Mouse (Mus musculus): Measurements from ENCODE around the gene Col6a6. TPM values are rescaled to one million over a fixed set of nuclear protein-coding genes. Genes with fewer than 3 reads are reported as not detected.
"Not testable (repeated sequence)": the region's sequence is repeated elsewhere in the genome, so short reads cannot be mapped to it uniquely, and the experiment has no call there.

Gene Col6a6
- 0.75 and 1.4 TPM in 2 replicates for polyA plus RNA-seq (2012; ENCODE audit: insufficient read depth, insufficient read length, missing spikeins)

DNA sequence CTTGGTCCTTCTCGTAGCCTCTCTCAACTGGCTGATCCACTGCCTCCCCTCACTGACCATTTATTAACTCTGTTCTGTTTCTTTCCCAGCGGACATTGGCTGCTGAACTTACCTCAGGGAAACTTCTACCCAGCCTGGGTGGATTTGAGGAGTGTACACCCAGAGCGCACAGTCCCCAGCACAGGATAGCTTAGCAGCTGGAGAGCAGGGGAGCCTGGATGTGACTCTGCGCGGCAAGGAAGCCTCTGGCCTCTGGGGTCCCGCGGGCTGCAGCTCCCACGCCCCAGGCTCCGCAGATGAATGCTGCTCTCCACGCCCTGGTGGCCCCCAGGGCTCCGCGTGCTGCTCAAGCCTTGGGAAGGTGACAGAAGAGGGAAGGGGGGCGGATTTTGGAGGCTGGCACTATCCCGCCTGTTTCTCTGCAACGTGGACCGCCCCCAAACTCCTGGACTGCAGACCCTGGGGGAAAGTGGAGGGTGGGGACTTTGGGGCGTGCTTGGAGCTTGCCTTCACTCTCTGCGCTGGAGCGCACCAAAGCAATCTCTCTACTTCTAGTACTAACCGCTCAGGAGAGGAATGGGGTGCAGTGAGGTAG lies at the start of gene Col6a6:
Col6a6 (minus strand) TSS at position 370 of the 595 bp plus-strand sequence.
- Histone ChIP-seq H3K27ac (replicated peaks; ENCODE audit: low read depth, low read length) (no peak within 1 kb of the TSS), H3K4me1 (ENCODE audit: control insufficient read depth, insufficient read depth, insufficient read length, low read length) (no peaks in the 10 kb centered on the region), H3K4me3 (ENCODE audit: insufficient read depth, low read depth, low read length) (no peak within 1 kb of the TSS)

DNA sequence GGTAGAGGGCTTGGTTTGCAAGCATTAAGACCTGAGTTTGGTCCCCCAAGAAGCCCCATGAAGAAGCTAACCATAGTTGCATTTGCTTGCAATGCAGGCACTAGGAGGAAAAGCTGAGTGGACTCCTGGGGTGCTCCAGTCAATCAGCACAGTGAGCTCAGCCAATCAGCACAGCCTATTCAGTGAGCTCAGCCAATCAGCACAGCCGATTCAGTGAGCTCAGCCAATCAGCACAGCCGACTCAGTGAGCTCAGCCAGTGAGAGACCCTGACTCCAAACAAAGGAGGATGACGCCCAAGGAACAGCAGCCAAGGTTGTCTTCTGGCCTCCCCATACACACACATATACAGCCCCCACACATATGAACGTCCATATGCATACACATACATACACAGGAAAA lies 48.2 kb upstream of the Col6a6 start:
- H3K27ac ChIP-seq (replicated peaks; ENCODE audit: low read depth, low read length): no peak overlapping the region
- H3K4me1 ChIP-seq (ENCODE audit: control insufficient read depth, insufficient read depth, insufficient read length, low read length): no peaks in the 10 kb centered on the region
- H3K4me3 ChIP-seq (ENCODE audit: insufficient read depth, low read depth, low read length): no peak overlapping the region

DNA sequence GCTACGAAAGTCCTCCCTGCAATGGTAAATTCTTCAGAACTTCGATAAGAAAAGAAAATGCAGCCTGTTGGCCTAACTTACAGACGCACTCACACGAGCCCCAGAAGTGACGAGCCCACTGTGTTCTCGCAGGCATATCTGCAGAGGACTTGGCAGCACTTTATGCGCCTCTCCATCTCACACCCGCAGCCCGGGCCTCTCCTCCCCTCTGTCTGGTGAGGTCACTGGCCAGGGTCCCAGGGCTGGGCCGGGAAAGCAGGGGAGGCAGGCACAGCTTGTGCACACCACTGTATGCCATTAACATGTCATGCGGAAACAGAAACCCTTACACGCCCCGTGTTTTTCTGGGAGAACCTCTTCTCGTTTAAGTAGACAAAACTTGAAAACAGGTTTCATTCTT lies 43.7 kb upstream of the Col6a6 start:
- Histone ChIP-seq H3K4me1 (ENCODE audit: control insufficient read depth, insufficient read depth, insufficient read length, low read length) (no peaks in the 10 kb centered on the region), H3K4me3 (ENCODE audit: insufficient read depth, low read depth, low read length) (no peak overlapping the region), H3K27ac (replicated peaks; ENCODE audit: low read depth, low read length) (no peak overlapping the region)

DNA sequence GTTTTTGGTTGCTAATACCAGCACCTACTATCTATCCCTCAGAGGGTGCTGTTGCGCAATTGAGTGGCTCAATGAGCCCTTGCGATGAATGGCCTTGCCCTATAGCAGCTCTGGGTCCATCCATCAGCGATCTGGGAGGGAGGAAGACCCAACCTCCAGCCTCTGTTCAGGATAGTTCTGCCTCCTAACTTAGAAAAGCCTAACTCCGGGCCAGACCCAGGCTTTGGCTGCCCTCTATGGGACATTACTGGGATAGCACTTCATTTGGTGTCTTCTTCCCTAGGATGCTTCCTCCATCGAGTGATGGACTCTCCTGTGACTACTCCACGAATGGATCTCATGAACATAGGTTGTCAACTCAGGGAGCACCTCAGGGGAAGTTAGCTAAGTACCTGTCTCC lies 29.8 kb upstream of the Col6a6 start:
- no peaks in the 10 kb centered on the region for H3K4me1 ChIP-seq (ENCODE audit: control insufficient read depth, insufficient read depth, insufficient read length, low read length)
- H3K27ac ChIP-seq (replicated peaks; ENCODE audit: low read depth, low read length): no peak overlapping the region
- H3K4me3 ChIP-seq (ENCODE audit: insufficient read depth, low read depth, low read length): no peak overlapping the region

DNA sequence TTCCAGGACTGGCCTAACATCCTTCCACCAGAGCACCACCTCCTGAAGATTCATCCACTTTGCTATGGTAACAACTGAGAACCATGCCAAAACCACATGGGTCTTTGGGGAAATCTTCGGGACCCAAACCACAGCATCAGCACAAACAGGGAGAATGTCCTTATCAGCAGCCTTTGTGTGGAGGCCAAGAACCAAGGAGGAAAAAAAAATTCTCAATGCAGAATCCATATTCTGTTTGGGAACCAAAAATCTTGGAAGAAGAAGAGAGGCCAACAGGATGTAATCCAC lies 24.8 kb upstream of the Col6a6 start:
- Histone ChIP-seq H3K4me1 (ENCODE audit: control insufficient read depth, insufficient read depth, insufficient read length, low read length) (no peaks in the 10 kb centered on the region), H3K4me3 (ENCODE audit: insufficient read depth, low read depth, low read length) (no peak overlapping the region), H3K27ac (replicated peaks; ENCODE audit: low read depth, low read length) (no peak overlapping the region)

DNA sequence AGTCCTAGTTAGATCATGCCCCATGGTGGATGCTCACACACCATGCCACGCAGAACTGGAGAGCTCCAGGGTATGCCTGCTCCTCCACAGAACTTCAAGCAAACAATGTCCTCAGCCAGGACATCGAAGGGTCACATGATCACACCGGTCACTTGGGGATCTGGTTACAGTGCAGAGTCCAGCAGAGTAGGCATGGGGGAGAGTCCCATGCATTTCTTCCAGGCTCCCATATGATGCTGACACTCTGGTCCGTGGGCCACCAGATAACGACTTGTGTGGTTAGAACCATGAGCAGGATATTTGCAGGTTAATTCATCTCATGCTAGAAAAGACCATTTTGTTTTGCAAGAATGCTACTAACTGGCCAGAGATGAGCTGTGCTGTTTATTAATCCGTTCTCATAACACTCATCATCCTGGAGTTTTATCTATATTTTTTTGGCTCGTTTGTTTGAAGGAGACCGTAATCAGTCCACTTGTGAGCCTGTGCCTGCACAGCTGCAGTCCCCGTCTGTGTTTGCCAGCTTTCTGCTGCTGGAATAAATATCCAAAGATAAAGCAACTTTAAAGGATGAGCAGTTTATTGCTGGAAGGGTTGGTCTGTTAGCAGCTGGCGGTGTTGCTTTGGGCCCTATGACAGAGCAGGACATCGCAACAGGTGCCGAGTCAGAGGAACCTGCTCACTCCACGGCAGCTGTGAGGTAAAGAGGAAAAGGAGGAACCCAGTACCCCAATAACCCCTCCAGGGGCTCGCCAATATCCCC lies 24.2 kb upstream of the Col6a6 start:
- Histone ChIP-seq H3K4me1 (ENCODE audit: control insufficient read depth, insufficient read depth, insufficient read length, low read length) (no peaks in the 10 kb centered on the region), H3K4me3 (ENCODE audit: insufficient read depth, low read depth, low read length) (no peak overlapping the region), H3K27ac (replicated peaks; ENCODE audit: low read depth, low read length) (no peak overlapping the region)

DNA sequence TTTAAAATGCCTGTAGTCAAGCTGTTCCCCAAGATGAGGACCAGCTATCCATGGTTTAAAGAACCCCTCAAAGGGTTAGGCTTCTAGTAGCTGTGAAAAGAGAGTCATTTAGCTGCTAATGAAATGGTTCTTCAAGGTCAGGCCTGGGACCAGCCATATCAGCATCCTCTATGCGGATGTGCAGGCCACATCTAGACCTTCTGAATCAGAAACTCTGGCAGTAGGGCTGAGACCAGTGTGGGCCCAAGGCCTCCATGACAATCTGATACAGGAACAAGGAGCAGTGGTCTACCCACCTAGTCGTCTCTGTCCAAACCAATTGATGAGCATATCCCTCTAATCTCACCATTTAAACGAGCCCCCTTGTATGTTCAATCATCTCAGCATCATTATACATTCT lies 23.1 kb upstream of the Col6a6 start:
- no peaks in the 10 kb centered on the region for H3K4me1 ChIP-seq (ENCODE audit: control insufficient read depth, insufficient read depth, insufficient read length, low read length)
- no peak overlapping the region for H3K4me3 ChIP-seq (ENCODE audit: insufficient read depth, low read depth, low read length)
- H3K27ac ChIP-seq (replicated peaks; ENCODE audit: low read depth, low read length): no peak overlapping the region

DNA sequence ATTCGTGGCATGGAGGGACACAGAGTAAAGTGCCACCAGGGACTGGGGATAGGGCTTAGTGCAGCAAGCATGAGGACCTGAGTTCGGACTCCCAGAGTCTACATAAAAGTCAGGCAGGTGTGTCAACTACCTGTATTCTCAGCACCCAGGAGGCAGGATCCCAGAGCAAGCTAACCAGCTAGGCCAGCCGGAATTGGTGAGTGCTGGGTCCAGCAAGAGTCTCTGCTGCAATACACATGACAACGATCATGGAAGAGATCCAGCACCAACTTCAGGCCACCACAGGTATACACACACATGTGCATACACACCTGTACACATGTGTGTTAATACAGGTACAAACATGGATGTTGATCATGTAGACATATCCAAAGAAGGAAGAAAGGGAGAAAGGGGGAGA lies 20.4 kb upstream of the Col6a6 start:
- H3K4me3 ChIP-seq (ENCODE audit: insufficient read depth, low read depth, low read length): no peak overlapping the region
- no peaks in the 10 kb centered on the region for H3K4me1 ChIP-seq (ENCODE audit: control insufficient read depth, insufficient read depth, insufficient read length, low read length)
- no peak overlapping the region for H3K27ac ChIP-seq (replicated peaks; ENCODE audit: low read depth, low read length)

DNA sequence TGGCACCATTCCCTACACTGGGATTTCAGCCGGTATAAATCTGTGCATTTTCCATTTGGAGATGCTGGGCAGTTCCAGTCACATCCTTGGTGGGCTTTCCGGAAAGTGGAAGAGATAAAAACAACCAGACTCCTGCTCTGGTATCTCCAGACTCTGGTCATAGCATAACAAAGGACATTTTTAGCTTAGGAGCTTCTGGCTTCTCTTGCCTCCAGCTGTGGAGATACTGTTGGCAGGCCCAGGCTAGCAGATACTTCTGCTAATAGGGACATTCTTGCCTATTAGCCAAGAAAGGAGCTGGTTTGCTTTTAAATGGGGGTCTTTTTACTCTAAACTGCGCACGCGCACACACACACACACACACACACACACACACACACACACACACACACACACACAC lies 19.3 kb upstream of the Col6a6 start:
- H3K4me3 ChIP-seq (ENCODE audit: insufficient read depth, low read depth, low read length): no peak overlapping the region
- H3K27ac ChIP-seq (replicated peaks; ENCODE audit: low read depth, low read length): no peak overlapping the region
- H3K4me1 ChIP-seq (ENCODE audit: control insufficient read depth, insufficient read depth, insufficient read length, low read length): no peaks in the 10 kb centered on the region

DNA sequence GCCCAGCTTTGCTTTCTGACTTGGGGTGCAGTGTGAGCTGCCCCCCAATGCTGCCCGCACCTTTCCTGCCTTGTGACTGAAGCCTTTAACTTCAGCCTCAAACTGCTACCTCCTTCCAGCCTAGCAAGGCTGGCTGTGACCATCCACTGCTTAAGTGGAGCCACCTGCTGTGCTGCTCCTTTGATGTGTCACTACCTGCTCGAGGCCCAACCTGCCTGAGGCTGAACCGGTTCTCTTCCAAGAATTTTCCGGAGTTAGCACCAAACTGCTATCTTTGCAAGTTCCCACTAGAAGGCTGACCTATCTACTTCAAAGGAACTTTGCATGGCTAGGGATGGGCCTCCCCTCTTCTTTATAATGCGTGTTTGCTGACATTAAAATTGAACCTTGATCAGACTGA lies 13.4 kb upstream of the Col6a6 start:
- not testable (repeated sequence) for H3K4me1 ChIP-seq (ENCODE audit: control insufficient read depth, insufficient read depth, insufficient read length, low read length); H3K27ac ChIP-seq (replicated peaks; ENCODE audit: low read depth, low read length); H3K4me3 ChIP-seq (ENCODE audit: insufficient read depth, low read depth, low read length)

DNA sequence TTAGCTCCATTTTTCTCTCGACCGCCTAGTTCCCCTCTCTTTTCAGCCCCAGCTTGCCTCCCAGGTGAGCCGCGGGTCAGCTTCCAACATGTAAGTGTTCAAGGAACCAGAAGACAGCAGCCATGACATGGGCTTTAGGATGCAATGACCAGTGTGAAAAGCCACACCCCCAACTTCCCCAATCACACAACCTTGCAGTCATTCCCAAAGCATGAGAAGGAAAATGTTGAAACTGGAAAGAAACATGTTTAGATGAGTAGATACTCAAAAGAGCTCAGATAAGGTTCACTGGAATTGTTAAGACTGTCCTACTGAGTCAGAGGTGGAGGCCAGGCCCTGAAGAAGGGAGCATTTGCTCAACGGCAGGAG lies 11.2 kb upstream of the Col6a6 start:
- Histone ChIP-seq H3K4me1 (ENCODE audit: control insufficient read depth, insufficient read depth, insufficient read length, low read length) (no peaks in the 10 kb centered on the region), H3K27ac (replicated peaks; ENCODE audit: low read depth, low read length) (no peak overlapping the region), H3K4me3 (ENCODE audit: insufficient read depth, low read depth, low read length) (no peak overlapping the region)

DNA sequence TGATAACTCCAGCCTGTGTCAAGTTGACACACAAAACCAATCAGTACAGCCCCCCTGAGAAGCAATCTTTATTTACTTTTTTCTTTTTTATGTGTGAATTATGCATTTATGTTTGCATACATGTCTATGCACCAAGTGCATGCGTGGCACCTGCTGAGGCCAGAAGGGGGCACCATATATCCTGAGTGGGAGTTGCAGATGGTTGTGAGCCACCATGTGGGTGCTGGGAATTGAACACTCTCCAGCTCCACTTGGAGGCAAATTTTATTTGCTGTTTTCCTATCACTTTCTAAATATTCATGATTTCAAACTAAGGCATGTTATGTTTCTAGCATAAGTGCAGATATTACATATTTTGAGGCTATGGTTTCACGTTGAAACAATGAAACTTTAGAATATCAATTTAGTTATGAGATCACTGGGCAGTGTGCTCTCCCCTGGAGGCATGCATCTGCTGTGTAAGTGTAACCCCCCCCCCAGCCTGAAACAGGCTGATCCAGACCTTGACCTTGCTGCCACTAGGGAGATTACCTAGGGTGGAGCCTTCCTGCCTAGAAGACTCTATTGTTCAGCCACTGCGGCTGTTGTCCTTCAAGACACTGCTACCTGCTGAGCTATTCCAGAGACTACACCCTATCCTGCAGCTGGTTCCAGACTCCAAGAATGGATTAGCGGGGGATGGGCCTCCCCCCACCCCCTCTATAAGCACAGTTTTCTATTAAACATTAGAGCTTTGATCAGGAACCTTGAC lies 10.6 kb upstream of the Col6a6 start:
- H3K27ac ChIP-seq (replicated peaks; ENCODE audit: low read depth, low read length): no peak overlapping the region
- no peaks in the 10 kb centered on the region for H3K4me1 ChIP-seq (ENCODE audit: control insufficient read depth, insufficient read depth, insufficient read length, low read length)
- no peak overlapping the region for H3K4me3 ChIP-seq (ENCODE audit: insufficient read depth, low read depth, low read length)

DNA sequence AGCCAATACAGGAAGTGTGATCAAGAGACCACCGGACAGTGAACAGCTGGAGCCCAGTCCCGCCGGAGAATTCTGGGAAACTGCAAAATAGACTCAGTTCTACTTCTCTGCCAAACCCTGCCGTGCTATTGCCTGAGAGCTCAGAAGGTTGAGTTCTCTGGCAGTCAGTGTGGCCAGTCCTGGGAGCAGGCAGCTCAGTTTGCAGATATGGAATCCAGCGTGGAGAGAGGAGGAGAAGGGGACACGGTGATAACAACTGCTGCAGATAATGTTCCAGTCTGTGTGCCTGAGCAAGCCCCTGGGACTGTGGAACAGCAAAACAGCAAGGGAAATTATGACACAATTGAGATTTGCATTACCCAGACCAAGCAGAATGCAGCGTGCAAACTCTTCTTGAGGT lies 7.6 kb upstream of the Col6a6 start:
- Histone ChIP-seq H3K27ac (replicated peaks; ENCODE audit: low read depth, low read length) (no peak overlapping the region), H3K4me3 (ENCODE audit: insufficient read depth, low read depth, low read length) (no peak overlapping the region), H3K4me1 (ENCODE audit: control insufficient read depth, insufficient read depth, insufficient read length, low read length) (no peaks in the 10 kb centered on the region)

DNA sequence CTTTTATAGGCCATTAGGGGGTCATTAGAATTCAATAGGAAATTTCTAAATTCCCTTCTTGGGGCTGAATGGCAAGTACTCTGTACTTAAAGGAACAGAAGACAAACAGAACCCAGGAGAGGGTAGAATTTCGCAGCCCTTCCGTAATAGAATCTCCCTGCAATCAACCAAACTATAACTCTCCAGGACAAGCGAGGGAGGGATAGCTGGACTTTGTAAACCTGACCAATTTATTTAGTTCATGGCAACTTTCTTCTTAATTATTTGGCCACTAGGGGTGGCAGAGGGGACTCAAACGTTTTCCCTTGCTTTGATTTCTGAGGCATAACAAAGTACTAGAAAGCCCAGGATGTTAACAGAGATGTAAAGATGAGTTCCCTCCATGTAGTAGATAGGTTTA lies 6.8 kb upstream of the Col6a6 start:
- Histone ChIP-seq H3K4me1 (ENCODE audit: control insufficient read depth, insufficient read depth, insufficient read length, low read length) (no peaks in the 10 kb centered on the region), H3K27ac (replicated peaks; ENCODE audit: low read depth, low read length) (no peak overlapping the region), H3K4me3 (ENCODE audit: insufficient read depth, low read depth, low read length) (no peak overlapping the region)

DNA sequence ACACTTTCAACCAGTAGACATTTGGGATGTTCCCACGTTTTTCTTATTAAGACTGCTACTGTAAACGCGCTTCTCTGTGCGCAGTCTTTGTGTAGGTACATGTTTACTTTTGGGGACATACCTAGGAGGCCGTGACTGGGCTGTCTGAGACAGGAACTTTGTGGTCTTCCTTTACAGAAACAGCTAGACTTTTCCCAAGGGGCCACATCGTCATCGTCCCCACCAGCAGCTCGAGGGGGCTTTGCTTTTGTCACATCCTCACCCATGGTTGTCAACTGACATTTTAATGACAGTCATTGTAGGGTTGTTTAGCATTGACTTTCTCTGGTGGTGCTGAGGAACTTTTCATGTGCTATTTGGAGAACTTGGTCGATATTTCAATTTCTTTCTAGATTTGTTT lies 3.3 kb upstream of the Col6a6 start:
- no peak overlapping the region for H3K4me3 ChIP-seq (ENCODE audit: insufficient read depth, low read depth, low read length)
- H3K27ac ChIP-seq (replicated peaks; ENCODE audit: low read depth, low read length): no peak overlapping the region
- no peaks in the 10 kb centered on the region for H3K4me1 ChIP-seq (ENCODE audit: control insufficient read depth, insufficient read depth, insufficient read length, low read length)
